Mouse (Mus musculus): ENCODE measurements around the gene Ctxn1.

Gene Ctxn1

DNA sequence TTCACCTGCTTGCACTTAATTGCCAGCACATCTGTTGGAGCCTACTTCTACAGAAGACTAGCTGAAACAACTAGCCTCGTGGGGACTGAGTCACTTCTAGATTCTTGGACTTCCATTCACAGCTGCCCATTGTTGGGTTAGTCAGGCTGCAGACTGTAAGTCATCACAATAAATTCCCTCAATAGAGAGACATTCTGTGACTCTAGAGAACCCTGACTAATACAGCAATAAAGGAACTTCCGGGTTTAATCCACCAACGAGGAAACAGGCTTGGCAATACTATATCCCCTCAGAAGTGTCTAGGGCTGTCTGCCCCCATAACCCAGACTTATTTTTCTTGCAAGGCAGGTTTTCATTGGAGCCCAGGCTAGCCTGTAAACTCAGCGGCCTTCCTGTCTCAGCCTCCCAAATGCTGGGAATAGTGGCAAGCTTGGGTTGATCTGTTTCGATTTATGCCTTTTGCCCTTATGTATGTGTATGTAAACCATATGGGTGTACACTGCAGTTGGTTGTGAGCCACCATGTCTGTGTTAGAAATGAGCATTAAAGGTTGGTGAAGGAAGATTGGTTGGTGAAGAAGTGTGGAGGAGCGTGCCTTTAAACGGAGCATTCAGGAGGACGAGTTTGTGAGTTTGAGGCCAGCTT is 6.8 kb downstream of the Ctxn1 start:
- no peak for DNase-seq (ENCODE audit: extremely low read depth, low read depth, low spot score)

DNA sequence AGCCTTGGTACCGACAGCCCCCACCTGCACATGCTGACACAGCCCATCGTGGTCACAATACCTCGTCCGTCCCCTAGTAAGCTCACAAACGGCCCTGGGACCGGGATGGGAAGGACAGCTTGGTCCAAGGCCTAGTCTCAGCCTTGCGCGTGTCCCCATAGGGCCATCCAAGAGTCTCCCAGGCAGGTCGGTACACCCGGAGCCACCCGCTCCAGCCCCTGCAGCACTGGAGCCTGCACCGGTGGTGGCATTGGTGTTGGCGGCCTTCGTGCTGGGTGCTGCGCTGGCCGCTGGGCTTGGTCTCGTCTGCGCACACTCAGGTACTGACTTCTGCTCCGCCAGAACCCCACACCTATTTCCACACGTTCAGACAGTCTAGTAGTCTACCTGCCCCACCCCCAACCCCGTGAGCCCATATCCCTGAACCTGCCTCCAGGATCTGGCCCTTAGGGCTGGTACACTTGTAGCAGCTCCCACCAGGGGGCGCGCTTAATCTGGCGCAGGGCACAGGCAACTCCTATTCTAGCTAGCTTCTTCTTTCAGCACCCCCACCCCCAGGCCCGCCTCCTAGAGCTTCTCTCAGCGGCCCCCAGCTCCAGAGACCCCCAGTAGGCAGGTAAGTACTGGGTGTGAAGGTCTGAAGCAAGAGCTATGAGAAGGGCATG is 8.6 kb downstream of the Ctxn1 start:
- DNase-seq (ENCODE audit: extremely low read depth, low read depth, low spot score), result no peak

DNA sequence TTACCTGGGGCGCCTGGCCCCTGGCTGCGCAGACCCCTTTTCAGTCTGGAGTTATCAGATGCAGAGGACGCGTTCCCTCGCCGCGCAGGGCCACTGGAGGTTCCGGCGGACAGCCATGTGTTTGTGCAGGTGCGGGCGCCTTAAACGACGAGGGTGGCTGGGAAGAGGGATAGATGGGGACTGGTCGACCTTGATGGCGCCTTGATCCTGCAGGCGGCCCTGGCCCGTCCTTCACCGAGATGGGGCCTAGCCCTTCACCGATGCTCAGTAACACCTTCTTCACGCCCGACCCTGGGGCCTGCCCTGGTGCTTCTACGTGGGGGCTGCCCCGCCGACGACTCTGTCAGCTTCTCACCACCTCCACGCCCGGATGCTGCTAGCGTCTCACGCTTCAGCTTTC is 9.9 kb downstream of the Ctxn1 start:
- DNase-seq (ENCODE audit: extremely low read depth, low read depth, low spot score), result no peak

DNA sequence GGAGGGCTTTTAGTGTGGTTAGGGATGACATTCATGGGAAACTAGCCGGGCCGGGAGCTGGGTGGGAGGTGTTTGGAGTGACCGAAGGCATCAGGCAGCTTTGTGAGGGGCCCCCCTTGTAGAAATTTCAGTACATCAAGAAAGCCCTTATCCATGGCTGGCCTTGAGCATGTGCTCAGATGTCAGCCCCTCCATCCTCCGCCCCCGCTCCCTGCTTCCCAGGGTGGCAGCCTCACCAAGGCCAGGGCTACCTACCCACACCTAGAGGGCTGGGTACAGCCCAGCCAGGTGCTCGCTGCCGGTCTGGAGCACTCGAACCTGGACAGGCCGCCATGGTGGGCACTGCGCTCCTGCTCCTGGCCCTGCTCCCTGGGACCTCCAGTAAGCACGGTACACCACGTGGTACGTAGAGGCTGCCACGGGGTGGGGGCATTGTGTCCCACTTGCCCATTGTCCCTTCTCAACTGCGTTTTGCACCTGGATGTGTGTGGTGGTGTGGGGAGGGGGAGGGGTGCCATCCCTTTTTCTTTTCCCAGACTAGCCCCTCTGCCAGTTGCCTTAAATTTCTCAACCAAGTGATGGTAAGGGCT is 11.0 kb downstream of the Ctxn1 start, which contains the start of gene Tgfbr3l:
Gene Tgfbr3l, plus strand, starts transcription at position 264 of the 590 bp plus-strand sequence.
- DNase-seq (ENCODE audit: extremely low read depth, low read depth, low spot score), result no peak

DNA sequence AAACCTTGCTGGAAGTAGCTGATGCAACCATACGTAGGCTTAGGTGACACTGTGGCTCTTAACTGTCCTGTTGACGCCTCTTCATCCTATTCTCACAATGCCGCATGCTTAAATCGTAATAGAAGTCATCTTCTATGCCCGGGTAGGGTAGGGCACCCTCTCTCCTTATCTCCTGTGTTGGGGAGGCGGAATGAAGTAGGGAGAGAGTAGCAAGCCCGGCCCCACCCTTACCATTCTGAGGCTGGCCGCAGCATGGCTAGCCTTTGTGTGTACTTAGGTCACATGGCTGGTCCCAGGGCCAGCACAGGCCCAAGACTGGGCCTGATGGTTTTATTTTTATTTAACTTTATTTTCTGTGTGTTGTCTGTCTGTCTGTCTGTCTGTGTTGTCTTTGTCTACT is 11.8 kb downstream of the Ctxn1 start:
- no peak for DNase-seq (ENCODE audit: extremely low read depth, low read depth, low spot score)

DNA sequence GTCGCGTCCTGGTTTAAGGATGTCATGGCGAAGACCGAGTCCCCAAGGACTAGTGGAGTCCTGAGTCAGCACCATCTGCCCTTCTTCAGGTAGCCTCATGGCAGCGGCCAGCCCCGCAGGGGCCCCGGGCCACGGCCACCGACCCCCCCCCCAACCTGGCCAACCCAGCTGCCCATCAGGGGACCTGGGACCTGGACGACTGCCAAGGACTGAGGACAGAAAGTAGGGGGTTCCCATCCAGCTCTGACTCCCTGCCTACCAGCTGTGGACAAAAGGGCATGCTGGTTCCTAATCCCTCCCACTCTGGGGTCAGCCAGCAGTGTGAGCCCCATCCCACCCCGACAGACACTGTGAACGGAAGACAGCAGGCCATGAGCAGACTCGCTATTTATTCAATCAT is 13.3 kb downstream of the Ctxn1 start:
- DNase-seq (ENCODE audit: extremely low read depth, low read depth, low spot score), result no peak

DNA sequence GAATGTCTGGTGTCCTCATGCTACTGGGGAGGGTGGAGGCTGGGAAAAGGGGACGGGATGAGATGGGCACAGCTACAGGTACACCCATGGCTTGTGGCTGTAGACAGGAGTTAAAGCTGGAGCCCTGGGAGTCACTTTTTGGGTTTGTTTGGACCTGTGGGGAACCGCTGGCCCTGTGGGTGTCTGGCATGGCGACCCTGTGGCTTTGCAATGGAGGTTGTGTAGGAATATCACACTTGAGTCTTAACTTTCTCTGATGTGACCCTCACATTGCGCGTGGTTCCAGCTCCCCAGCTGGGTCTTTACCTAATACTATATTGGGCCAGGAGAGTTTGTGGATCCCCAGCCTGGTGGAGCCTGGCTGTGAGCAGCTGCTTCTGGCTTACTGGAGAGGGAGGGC is 14.0 kb downstream of the Ctxn1 start:
- no peak for DNase-seq (ENCODE audit: extremely low read depth, low read depth, low spot score)

DNA sequence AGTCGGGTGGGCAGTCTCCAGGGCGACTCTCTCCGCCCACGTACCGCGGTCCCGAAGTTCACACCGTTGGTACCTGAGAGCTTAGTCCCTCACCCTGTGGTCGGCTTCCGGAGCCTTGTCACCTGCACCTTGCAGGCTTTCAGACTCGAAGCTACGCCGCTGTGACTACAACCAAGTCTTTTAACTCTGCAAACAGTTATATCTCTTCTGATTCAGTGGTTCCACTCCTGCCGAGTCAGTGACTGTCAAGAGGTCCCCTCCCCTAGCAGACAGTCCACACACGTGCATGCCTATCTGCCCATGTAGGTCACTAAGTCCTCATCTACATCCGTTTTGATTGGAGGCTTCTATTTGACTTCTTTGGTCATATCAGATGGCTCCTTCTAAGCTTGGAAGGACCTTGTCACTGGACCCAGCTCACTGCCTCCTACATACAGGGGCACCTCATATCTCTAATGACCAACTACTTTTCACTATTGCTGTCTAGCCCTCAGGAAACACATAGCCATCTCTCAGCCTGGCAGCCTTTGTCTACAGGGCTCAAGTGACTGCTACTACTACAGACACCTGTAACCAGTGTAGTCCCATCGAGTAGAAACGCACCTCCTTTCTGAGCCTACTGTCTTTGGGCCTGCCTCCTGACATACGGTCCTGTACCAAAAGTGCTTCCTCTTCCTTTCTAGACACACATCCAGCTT is 19.7 kb downstream of the Ctxn1 start:
- DNase-seq (ENCODE audit: extremely low read depth, low read depth, low spot score), result no peak

DNA sequence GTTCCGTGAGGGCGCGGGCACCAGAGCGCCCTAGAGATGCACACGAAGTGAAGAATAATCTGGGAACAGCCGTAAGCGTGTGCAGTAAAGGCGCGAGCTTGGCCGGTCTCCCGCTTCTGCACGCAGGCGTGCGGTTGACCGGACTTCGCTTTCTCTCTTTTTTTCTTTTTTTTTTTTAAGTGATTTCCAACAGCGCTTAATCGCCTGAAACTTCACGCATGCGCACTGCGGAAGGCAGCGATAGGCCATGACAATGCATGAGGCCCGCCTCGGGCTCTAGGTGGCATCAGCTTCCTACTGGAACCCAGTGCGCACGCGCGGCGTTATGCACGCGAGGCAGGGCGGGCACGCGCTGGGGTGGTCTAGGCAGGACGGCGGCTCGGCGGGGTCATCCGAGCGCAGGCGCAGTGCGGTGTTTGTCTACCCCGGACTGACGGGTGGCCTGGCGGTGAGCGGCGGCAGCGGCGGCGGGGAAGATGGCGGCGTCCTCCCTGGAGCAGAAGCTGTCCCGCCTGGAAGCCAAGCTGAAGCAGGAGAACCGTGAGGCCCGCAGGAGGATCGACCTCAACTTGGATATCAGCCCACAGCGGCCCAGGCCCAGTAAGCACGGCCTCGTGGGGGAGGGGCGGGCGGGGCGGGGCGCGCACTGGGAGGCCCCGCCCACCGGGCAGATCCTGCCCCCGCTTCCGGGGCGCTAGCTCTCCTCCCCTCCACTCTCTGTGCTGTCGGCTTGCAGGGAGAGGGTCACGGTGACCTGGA is 20.5 kb downstream of the Ctxn1 start, which contains the start of the genes Map2k7 and Gm49320:
Gene Map2k7, plus strand, starts transcription at position 307 of the 759 bp plus-strand sequence.
Gene Gm49320, plus strand, starts transcription at position 432 of the 759 bp plus-strand sequence.
- peak; percentile 46 for DNase-seq (ENCODE audit: extremely low read depth, low read depth, low spot score)

DNA sequence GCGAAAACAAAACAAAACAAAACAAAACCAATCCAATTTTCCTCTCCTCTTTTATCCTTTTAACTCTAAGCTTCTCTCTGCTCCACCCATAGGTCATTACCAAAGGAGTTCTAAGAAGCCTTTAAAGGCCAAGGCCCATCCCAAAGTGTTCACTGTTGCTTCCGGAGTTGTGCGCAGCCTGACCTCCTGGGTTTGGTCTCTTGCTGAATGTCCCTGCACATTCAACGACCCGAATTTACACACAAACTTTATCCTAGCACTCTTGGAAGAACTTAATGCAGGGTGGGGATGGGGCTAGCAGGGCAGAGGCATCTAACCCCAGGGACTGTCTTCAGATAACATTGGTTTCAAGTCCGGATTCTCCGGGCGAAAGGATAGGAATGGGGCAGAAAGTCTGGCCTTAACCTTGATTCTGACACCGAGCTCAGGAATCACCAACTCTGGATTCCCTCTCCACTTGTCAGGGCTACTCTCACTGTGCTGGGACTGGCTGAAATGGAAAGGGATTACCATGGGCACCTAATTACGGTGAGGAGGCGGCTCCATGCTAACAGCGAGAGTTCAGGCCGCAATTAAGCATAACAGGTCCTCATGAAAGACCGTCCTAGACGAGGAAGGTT is 21.1 kb downstream of the Ctxn1 start:
- DNase-seq (ENCODE audit: extremely low read depth, low read depth, low spot score), result no peak

DNA sequence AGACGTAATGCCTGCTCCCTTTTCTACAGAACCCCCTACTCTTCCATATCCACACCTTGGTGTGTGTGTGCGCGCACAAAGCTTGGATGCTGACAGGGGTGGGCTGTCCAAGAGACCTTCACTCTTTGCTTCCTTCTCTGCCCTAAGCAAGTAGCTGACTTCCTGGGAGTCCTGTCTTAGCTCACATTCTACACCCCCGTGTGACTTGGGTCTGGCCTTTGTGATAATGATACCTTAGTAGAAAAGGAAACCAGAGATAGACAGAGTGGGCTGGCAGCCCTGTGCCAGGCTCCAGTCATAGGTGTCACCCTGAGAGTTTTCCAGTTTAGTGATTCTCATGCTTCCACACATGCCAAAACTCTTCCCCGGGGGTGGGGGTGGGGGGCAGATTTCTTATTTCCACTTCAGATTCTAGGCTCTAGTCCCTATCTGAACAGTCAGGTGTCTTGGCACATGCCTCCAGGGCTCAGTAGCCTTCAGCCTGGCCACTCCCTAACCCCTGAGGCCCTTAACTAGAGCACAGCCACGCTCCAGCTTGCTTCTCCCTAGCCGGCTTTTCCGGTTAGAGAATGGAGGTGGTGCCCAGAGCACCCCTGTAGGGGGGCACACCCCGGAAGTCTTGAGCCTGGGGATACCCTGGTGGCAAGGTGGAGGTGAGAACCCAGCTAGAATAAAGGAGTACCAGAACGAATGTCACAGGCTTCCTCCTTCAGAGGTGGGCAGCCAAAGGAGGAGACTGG is 28.3 kb downstream of the Ctxn1 start:
- no peak for DNase-seq (ENCODE audit: extremely low read depth, low read depth, low spot score)

DNA sequence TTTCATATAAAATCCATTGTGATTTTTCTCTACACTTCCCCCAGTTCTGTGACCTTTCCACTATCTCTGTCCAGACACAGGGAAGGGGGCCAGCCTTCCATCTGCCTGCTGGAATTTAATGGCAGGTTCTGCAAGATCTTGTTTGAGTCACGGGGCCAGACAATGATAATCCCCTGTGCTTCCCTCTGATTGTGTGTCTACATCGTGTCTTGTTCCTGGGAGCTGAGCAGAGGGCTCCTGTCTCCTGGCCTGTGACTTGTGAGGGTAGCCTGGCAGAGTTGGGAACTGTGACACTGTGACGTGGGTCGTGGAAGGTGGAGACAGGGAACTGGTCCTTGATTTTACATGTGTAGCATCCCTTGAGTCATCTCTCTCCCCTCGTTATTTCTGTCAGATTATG is 29.3 kb downstream of the Ctxn1 start:
- no peak for DNase-seq (ENCODE audit: extremely low read depth, low read depth, low spot score)

DNA sequence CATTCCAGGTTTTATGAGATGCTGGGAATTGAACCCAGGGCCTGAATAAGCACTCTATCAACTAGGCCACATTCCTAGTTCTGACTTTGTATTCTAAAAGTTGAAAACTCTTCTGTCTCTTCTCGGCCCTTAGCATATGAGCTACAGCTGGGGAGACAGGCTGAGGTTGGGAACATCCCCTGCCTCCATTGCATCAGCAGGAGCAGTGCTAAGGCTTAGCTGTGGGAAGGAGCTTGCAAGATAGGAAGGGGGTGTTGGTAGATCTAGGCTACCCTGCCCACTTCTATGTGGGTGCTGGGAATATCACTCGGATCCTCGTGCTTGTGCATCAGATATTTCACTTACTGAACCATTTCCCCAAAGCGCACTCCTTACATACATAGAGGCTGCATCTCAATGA is 31.2 kb downstream of the Ctxn1 start:
- DNase-seq (ENCODE audit: extremely low read depth, low read depth, low spot score), result no peak

DNA sequence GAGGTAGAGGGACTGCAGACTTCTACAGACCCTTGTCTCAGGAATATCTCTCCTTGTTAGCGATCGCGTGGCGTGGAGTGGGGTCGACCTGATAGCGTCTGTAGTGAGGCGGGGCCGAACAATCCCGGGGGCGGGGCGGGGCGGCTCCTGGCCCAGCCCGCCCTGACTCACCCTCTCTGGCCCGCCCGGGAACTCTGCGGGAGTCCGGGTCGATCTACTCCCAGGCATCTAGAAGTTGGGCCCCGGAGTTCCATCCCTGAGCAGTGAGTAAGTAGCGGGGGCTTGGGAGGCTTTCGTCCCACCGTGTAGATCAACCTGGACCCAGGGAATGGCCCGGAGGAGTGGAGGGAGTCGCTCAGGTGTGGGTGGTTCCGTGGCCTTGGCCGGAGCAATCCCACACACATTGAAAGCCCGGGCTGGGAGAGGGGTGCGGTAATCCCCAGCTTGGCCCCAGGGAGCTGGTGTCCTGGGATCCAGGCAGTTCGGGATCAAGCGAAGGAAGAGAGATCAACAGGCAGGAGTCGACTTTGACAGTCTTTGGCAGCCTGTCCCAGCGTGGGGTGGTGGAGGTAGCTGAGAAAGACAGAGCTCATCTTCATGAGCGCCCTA is 32.2 kb downstream of the Ctxn1 start, which contains the start of gene Lrrc8e:
Gene Lrrc8e, plus strand, starts transcription at position 89 of the 609 bp plus-strand sequence.
- no peak for DNase-seq (ENCODE audit: extremely low read depth, low read depth, low spot score)

DNA sequence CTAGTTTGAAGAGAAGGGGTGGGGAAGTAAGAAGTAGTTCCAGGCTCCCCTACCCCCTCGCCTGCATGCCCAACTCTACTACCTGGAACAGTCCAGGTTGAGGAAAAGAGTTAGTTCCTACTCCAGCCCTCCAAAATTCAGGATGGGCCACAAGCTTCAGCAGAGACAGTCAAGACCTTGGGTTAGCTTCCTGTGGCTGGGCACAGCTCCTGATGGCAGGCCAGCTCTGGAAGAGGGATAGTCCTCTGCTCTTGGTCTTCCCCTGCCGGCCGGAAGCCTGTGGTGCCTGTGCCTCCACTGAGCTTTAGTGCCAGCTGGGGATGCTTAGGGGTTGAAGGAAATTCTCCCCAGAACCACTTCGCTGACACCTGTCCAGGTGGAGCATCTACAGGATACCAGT is 32.8 kb downstream of the Ctxn1 start:
- DNase-seq (ENCODE audit: extremely low read depth, low read depth, low spot score), result no peak

DNA sequence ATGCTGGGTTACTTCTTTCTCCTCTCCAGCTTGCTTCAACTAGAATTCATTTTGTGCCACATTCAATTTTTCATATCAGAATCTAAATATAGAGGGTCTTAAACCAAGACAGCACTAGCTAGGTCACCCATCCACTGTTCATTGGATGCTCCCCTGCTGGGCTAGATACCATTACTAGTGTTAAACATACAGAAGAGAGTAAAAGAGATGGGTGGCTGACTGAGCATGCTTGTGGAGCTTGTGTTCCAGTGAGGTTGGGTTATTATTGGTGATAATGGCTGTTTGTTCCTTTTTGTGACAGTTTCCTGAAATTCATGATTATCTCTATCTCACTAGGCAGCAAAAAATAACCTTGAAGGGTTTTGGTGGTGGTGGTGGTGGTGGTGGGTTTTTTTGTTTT is 37.0 kb downstream of the Ctxn1 start:
- no peak for DNase-seq (ENCODE audit: extremely low read depth, low read depth, low spot score)

DNA sequence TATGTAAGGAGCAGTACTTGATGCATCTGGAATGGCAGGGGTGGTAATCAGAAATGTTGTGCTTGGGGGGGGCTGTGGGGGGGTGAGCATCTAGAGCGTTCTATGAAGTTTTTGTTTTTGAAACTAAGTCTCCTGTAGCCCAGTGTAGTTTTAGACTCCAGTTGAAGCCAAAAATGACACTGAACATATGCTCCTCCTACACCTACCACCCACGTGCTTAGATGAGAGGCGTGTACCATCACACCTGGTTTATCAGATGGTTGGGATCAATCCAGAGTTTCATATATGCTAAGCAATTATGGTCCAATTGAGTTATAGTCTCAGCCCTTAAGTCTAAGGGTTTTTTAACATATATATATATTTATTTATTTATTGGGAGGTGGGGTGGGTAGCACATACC is 39.5 kb downstream of the Ctxn1 start:
- no peak for DNase-seq (ENCODE audit: extremely low read depth, low read depth, low spot score)

DNA sequence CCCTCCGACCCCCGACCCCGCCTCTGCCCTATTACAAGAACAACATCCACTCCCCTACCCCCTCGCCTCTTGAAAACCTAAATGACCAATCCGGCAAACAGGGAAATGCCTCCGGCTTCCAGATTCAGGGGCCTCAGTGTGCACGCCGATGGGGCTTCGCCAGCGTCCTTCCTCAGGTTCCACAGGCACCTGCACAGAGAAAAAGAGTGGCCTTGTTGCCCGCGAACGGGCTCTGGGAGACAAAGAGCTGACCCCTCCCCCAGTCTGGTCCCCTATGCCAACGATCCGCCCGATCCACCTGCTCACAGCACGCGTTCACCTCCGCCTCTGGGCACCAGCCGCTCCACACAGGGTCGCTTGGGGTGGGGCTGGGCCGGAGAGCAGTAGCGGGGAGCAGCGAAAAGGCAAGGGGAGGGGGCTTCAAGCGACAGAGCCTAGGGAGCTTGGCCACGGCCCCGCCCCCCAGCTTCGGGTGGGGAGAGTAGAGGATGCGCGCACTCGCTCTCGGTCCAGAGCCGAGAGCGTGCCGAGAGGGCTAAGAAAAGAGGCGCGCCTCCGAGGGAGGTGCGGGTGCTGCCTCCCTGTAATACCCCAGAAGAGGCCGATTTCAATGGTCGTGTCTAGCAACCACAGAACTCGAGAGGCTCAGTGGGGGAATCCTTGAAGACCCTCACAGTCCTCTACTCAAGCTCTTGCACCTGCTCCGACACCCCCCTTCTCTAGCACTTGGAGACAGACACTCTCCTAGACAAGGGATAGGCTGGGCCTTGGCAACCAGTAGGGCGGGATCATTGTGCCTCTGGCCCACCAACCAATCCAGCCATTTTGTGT is 42.1 kb downstream of the Ctxn1 start, which contains the start of gene Prr36:
Gene Prr36, minus strand, starts transcription at position 669 of the 831 bp plus-strand sequence.
- DNase-seq (ENCODE audit: extremely low read depth, low read depth, low spot score), result no peak

All from fat pad, adult 2 months (tissue).